Mouse (Mus musculus) kidney, adult 2 months (tissue): Measurements from ENCODE around the gene Dock4.

Experiments
- CTCF ChIP-seq: fragments of 200-500 bp; conservative IDR thresholded peaks from 2 replicates; pipeline ENCODE4 v1.5.1; 2011; ENCODE audit warnings: low read depth, mild to moderate bottlenecking, control low read depth, low read length, moderate library complexity, mixed read lengths; ENCODE audit not compliant: insufficient read depth, insufficient read length
- POLR2A ChIP-seq: fragments of 200-500 bp; IDR thresholded peaks from one replicate; pipeline ENCODE4 v1.6.1; 2011; ENCODE audit warnings: low read depth, low read length, control low read depth

- peak; percentile 48 for TF ChIP-seq CTCF
- no peak for TF ChIP-seq POLR2A
Measured at GRCm38 (mm10) chr12:40832157-40832556, 386.4 kb downstream of the Dock4 start.
